Mouse (Mus musculus) heart, embryonic 15.5 days (tissue): ENCODE measurements around the gene Atp2a2. TPM values are rescaled to one million over a fixed set of nuclear protein-coding genes. Genes with fewer than 3 reads are reported as not detected.
A peak's percentile ranks its signal among the peaks of the same experiment; 100 is the strongest.
"Not testable (repeated sequence)": the region's sequence is repeated elsewhere in the genome, so short reads cannot be mapped to it uniquely, and the experiment has no call there.

Experiments used
- ATAC-seq: fragments of 200-750 bp; cut with Nextera tagmentation; replicated peaks from 2 replicates; pipeline ENCODE4 v1.8.0; 2017; ENCODE audit warnings: low read depth, moderate TSS enrichment; ENCODE audit not compliant: insufficient number of reproducible peaks, insufficient read depth, low FRiP score
- H3K27ac ChIP-seq: fragments of 300-500 bp; sonication (generic); 2 replicates; pipeline ENCODE4 v1.5.1; 2015; ENCODE audit warnings: mild to moderate bottlenecking, inconsistent platforms
- H3K27me3 ChIP-seq: fragments of 300-500 bp; sonication (generic); 2 replicates; pipeline ENCODE4 v1.6.1; 2015; ENCODE audit warnings: inconsistent platforms
- H3K36me3 ChIP-seq: fragments of 300-500 bp; sonication (generic); 2 replicates; pipeline ENCODE4 v1.6.1; 2015; ENCODE audit warnings: mild to moderate bottlenecking, inconsistent platforms
- H3K4me1 ChIP-seq: fragments of 300-500 bp; sonication (generic); replicated peaks from 2 replicates; pipeline ENCODE4 v1.6.1; 2015; ENCODE audit warnings: inconsistent platforms
- H3K4me2 ChIP-seq: fragments of 300-500 bp; sonication (generic); 2 replicates; pipeline ENCODE4 v1.6.1; 2015; ENCODE audit warnings: inconsistent platforms, mild to moderate bottlenecking, moderate library complexity
- H3K4me3 ChIP-seq: fragments of 300-500 bp; sonication (generic); 2 replicates; pipeline ENCODE4 v1.5.1; 2015; ENCODE audit warnings: mild to moderate bottlenecking, inconsistent platforms
- H3K9ac ChIP-seq: fragments of 300-500 bp; sonication (generic); 2 replicates; pipeline ENCODE4 v1.6.1; 2015; ENCODE audit warnings: mild to moderate bottlenecking, inconsistent platforms
- H3K9me3 ChIP-seq: fragments of 300-500 bp; sonication (generic); replicated peaks from 2 replicates; pipeline ENCODE4 v1.6.1; 2016; ENCODE audit warnings: inconsistent platforms
- WGBS: fragments of 180-500 bp; shearing (Covaris S2); methylation state at CpG from one replicate; pipeline ENCODE4 v1.1.7; 2015; ENCODE audit warnings: mixed read lengths; 5-methylcytosine and 5-hydroxymethylcytosine counted together
- polyA plus RNA-seq: library from polyadenylated mRNA; unstranded; fragments of >200 nt; fragmentation: Nextera tagmentation; extraction: Ambion mirVana; gene quantifications from 2 replicates; pipeline ENCODE4 v1.2.1, GENCODE M21; 2015

Gene Atp2a2
- polyA plus RNA-seq, 1 experiment from 2014 or later, result 288 TPM

DNA sequence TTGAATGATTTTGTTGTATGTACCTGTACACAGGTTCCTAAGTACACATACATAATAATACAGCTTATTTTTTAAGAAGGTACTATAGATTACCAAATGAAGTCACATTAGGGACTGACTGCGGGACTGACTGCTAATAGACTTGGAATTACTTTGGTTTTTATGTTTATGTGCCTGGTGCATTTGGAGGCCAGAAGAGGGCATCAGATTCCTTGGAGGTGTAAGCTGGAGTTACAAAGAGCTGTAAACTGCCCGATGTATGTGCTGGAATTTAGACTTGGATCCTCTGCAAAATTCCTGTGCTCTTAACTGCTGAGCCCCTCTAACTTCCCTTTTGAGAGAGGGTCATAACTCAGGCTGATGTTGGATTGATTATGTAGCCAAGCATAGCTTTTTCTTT, 76.5 kb downstream of the Atp2a2 start:
- Histone ChIP-seq H3K9ac (no peak overlapping the region), H3K36me3 (peaks cover 28% of the 10 kb centered on the region), H3K4me1 (peaks cover 12% of the 10 kb centered on the region), H3K4me3 (no peak overlapping the region), H3K27ac (no peak overlapping the region), H3K4me2 (no peak overlapping the region), H3K9me3 (no peaks in the 10 kb centered on the region), H3K27me3 (no peaks in the 10 kb centered on the region)
- WGBS, result 77% methylated on average over 2 of the region's 2 CpGs
- no peak for ATAC-seq

GRCm38 (mm10) chr5:122423083-122423482, 78.9 kb downstream of the Atp2a2 start:
- no peak for ATAC-seq
- Histone ChIP-seq H3K27me3 (no peaks in the 10 kb centered on the region), H3K9ac (peak overlapping the region; percentile 95), H3K4me1 (peaks cover 12% of the 10 kb centered on the region), H3K4me3 (peak overlapping the region; percentile 93), H3K36me3 (peaks cover 3% of the 10 kb centered on the region), H3K27ac (no peak overlapping the region), H3K9me3 (no peaks in the 10 kb centered on the region), H3K4me2 (peak overlapping the region; percentile 76)
- 22% methylated on average over 15 of the region's 15 CpGs for WGBS

GRCm38 (mm10) chr5:122422071-122422964, 79.7 kb downstream of the Atp2a2 start:
- Histone ChIP-seq H3K4me1 (peaks cover 12% of the 10 kb centered on the region), H3K4me2 (peak overlapping the region; percentile 76), H3K27ac (peak overlapping the region; percentile 89), H3K27me3 (no peaks in the 10 kb centered on the region), H3K9me3 (no peaks in the 10 kb centered on the region), H3K4me3 (peak overlapping the region; percentile 93), H3K9ac (peak overlapping the region; percentile 95), H3K36me3 (no peaks in the 10 kb centered on the region; the same call in 1 of the 2 replicates)
- peak; percentile 90 for ATAC-seq
- WGBS, result under 1% methylated on average over 73 of the region's 73 CpGs

- peaks cover 12% of the 10 kb centered on the region for H3K4me1 ChIP-seq
- H3K27me3 ChIP-seq, result no peaks in the 10 kb centered on the region
- no peak for ATAC-seq
- no peaks in the 10 kb centered on the region; the same call in 1 of the 2 replicates for H3K36me3 ChIP-seq
- peak within 1 kb of the TSS; percentile 93 for H3K4me3 ChIP-seq
- 22% methylated on average over 17 of the region's 17 CpGs for WGBS
- H3K9ac ChIP-seq, result peak within 1 kb of the TSS; percentile 95
- H3K27ac ChIP-seq, result peak within 1 kb of the TSS; percentile 89
- no peaks in the 10 kb centered on the region for H3K9me3 ChIP-seq
- peak within 1 kb of the TSS; percentile 76 for H3K4me2 ChIP-seq
These were observed 80.6 kb downstream of the Atp2a2 start, which contains the start of gene Anapc7 for GRCm38 (mm10) chr5:122421271-122422068. TSS of gene Anapc7 (plus strand) at chr5:122421693.

- H3K4me3 ChIP-seq, H3K9me3 ChIP-seq, H3K27me3 ChIP-seq, H3K9ac ChIP-seq, ATAC-seq, H3K36me3 ChIP-seq, H3K27ac ChIP-seq, H3K4me2 ChIP-seq: not testable (repeated sequence)
- whole genome bisulfite sequencing, result 56% methylated on average over 4 of the region's 4 CpGs
- peaks cover 12% of the 10 kb centered on the region for H3K4me1 ChIP-seq
These were observed 81.3 kb downstream of the Atp2a2 start for GRCm38 (mm10) chr5:122420676-122421075.

GRCm38 (mm10) chr5:122415465-122415864, 86.6 kb downstream of the Atp2a2 start:
- no peak overlapping the region for H3K4me3 ChIP-seq
- no peaks in the 10 kb centered on the region for H3K4me1 ChIP-seq
- WGBS, result 81% methylated on average over 12 of the region's 12 CpGs
- no peaks in the 10 kb centered on the region for H3K36me3 ChIP-seq
- H3K27ac ChIP-seq, result no peak overlapping the region
- no peak for ATAC-seq
- H3K9me3 ChIP-seq, result no peaks in the 10 kb centered on the region
- H3K27me3 ChIP-seq, result no peaks in the 10 kb centered on the region
- no peak overlapping the region for H3K4me2 ChIP-seq
- no peak overlapping the region for H3K9ac ChIP-seq

GRCm38 (mm10) chr5:122414351-122414750, 87.7 kb downstream of the Atp2a2 start:
- Histone ChIP-seq H3K4me1 (no peaks in the 10 kb centered on the region), H3K36me3 (0 out of 2 replicates have a peak, but pooled peaks cover 3% of the 10 kb centered on the region), H3K4me3 (no peak overlapping the region), H3K4me2 (no peak overlapping the region), H3K27ac (no peak overlapping the region), H3K9ac (no peak overlapping the region), H3K27me3 (no peaks in the 10 kb centered on the region), H3K9me3 (no peaks in the 10 kb centered on the region)
- no peak for ATAC-seq
- 89% methylated on average over 5 of the region's 5 CpGs for WGBS

- 56% methylated on average over 6 of the region's 6 CpGs for WGBS
- no peak for ATAC-seq
- H3K27ac ChIP-seq, result no peak overlapping the region
- no peaks in the 10 kb centered on the region for H3K27me3 ChIP-seq
- H3K36me3 ChIP-seq, result peaks cover 3% of the 10 kb centered on the region; the same call in 1 of the 2 replicates
- no peak overlapping the region for H3K9ac ChIP-seq
- no peaks in the 10 kb centered on the region for H3K9me3 ChIP-seq
- H3K4me3 ChIP-seq, result no peak overlapping the region
- no peaks in the 10 kb centered on the region for H3K4me1 ChIP-seq
- no peak overlapping the region for H3K4me2 ChIP-seq
These were observed 89.2 kb downstream of the Atp2a2 start for GRCm38 (mm10) chr5:122412826-122413225.

DNA sequence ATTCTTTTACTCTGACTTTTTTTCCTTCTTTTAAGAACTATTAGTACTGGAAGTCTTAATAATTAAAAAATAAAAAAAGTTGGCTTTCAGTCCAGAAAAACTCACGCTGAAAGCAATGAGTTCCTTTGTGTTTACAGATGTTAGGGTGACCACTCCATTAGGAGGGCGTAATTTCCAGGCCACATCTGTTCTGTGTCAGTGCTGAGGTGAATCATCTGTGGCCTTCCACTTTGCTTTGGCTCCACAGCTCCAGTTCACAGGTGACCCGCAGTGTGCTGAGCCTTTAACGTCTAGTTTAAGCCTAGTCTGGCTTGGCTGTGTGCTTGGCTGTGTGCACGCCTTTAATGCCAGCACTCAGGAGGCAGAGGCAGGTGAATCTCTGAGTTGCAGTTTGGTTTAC, 90.1 kb downstream of the Atp2a2 start:
- no peak for ATAC-seq
- Histone ChIP-seq H3K27ac (no peak overlapping the region), H3K9me3 (no peaks in the 10 kb centered on the region), H3K27me3 (no peaks in the 10 kb centered on the region), H3K4me2 (no peak overlapping the region), H3K9ac (no peak overlapping the region), H3K4me3 (no peak overlapping the region), H3K4me1 (no peaks in the 10 kb centered on the region), H3K36me3 (peaks cover 11% of the 10 kb centered on the region)
- WGBS, result 71% methylated on average over 5 of the region's 5 CpGs

- 85% methylated on average over 19 of the region's 19 CpGs for WGBS
- Histone ChIP-seq H3K4me1 (no peaks in the 10 kb centered on the region), H3K9me3 (no peaks in the 10 kb centered on the region), H3K9ac (no peak overlapping the region), H3K27me3 (no peaks in the 10 kb centered on the region), H3K4me3 (no peak overlapping the region), H3K27ac (no peak overlapping the region), H3K4me2 (no peak overlapping the region), H3K36me3 (peaks cover 30% of the 10 kb centered on the region)
- no peak for ATAC-seq
These were observed 92.1 kb downstream of the Atp2a2 start for GRCm38 (mm10) chr5:122409692-122410645.
